Mouse (Mus musculus) embryonic facial prominence, embryonic 12.5 days (tissue): Measurements from ENCODE around the gene Npas3. TPM values are rescaled to one million over a fixed set of nuclear protein-coding genes. Genes with fewer than 3 reads are reported as not detected.

Experiments used
- ATAC-seq: fragments of 200-750 bp; cut with Nextera tagmentation; 2 replicates; pipeline ENCODE4 v1.8.0; 2017; ENCODE audit not compliant: insufficient number of reproducible peaks, insufficient read depth, low FRiP score, low TSS enrichment
- H3K27ac ChIP-seq: fragments of 300-500 bp; sonication (generic); 2 replicates; pipeline ENCODE4 v1.5.1; 2016; ENCODE audit warnings: mild to moderate bottlenecking
- H3K27me3 ChIP-seq: fragments of 300-500 bp; sonication (generic); 2 replicates; pipeline ENCODE4 v1.6.1; 2016; ENCODE audit warnings: mild to moderate bottlenecking, moderate library complexity
- H3K36me3 ChIP-seq: fragments of 300-500 bp; sonication (generic); 2 replicates; pipeline ENCODE4 v1.6.1; 2016; ENCODE audit warnings: mild to moderate bottlenecking
- H3K4me1 ChIP-seq: fragments of 300-500 bp; sonication (generic); 2 replicates; pipeline ENCODE4 v1.6.1; 2016
- H3K4me2 ChIP-seq: fragments of 300-500 bp; sonication (generic); replicated peaks from 2 replicates; pipeline ENCODE4 v1.6.1; 2016; ENCODE audit warnings: mild to moderate bottlenecking, moderate library complexity
- H3K4me3 ChIP-seq: fragments of 300-500 bp; sonication (generic); 2 replicates; pipeline ENCODE4 v1.5.1; 2016; ENCODE audit warnings: mild to moderate bottlenecking
- H3K9ac ChIP-seq: fragments of 300-500 bp; sonication (generic); 2 replicates; pipeline ENCODE4 v1.6.1; 2016; ENCODE audit warnings: mild to moderate bottlenecking, moderate library complexity
- H3K9me3 ChIP-seq: fragments of 300-500 bp; sonication (generic); 2 replicates; pipeline ENCODE4 v1.6.1; 2016; ENCODE audit warnings: mild to moderate bottlenecking, moderate library complexity
- WGBS: fragments of 180-500 bp; shearing (Covaris S2); methylation state at CpG from one replicate; pipeline ENCODE4 v1.1.7; 2016; 5-methylcytosine and 5-hydroxymethylcytosine counted together
- polyA plus RNA-seq: library from polyadenylated mRNA; unstranded; fragments of >200 nt; fragmentation: Nextera tagmentation; extraction: Ambion mirVana; gene quantifications from 2 replicates; pipeline ENCODE4 v1.2.1, GENCODE M21; 2016

Gene Npas3
- 5.2 and 6.4 TPM in 2 replicates for polyA plus RNA-seq

- Histone ChIP-seq H3K27me3 (peaks cover 41% of the 10 kb centered on the region), H3K27ac (peak within 1 kb of the TSS; percentile 31; the same call in 1 of the 2 replicates), H3K9ac (peak within 1 kb of the TSS; percentile 57), H3K4me3 (peak within 1 kb of the TSS; percentile 54), H3K4me2 (peak within 1 kb of the TSS; percentile 98), H3K4me1 (peaks cover 31% of the 10 kb centered on the region), H3K9me3 (no peaks in the 10 kb centered on the region), H3K36me3 (no peaks in the 10 kb centered on the region)
- under 1% methylated on average over 58 of the region's 62 CpGs for WGBS
- no peak; the same call in 1 of the 2 replicates for ATAC-seq
Observed at GRCm38 (mm10) chr12:53248101-53248727, at the start of gene Npas3. TSS of gene Npas3 (plus strand) at chr12:53248677.

- Histone ChIP-seq H3K9ac (no peak overlapping the region), H3K4me1 (no peaks in the 10 kb centered on the region), H3K27ac (no peak overlapping the region), H3K36me3 (no peaks in the 10 kb centered on the region), H3K4me3 (no peak overlapping the region), H3K27me3 (no peaks in the 10 kb centered on the region), H3K4me2 (no peak overlapping the region), H3K9me3 (no peaks in the 10 kb centered on the region)
- WGBS = 85% methylated on average over 15 of the region's 15 CpGs
- ATAC-seq = no peak
Observed at GRCm38 (mm10) chr12:53217141-53217540, 31.3 kb upstream of the Npas3 start.

GRCm38 (mm10) chr12:53222742-53223141 lies 25.7 kb upstream of the Npas3 start:
- Histone ChIP-seq H3K36me3 (no peaks in the 10 kb centered on the region), H3K4me1 (no peaks in the 10 kb centered on the region), H3K9me3 (no peaks in the 10 kb centered on the region), H3K4me2 (no peak overlapping the region), H3K9ac (no peak overlapping the region), H3K4me3 (no peak overlapping the region), H3K27ac (no peak overlapping the region), H3K27me3 (no peaks in the 10 kb centered on the region)
- no peak for ATAC-seq
- WGBS = 74% methylated on average over 4 of the region's 4 CpGs

- Histone ChIP-seq H3K9me3 (no peaks in the 10 kb centered on the region), H3K9ac (no peak overlapping the region), H3K4me1 (no peaks in the 10 kb centered on the region), H3K27ac (no peak overlapping the region), H3K27me3 (no peaks in the 10 kb centered on the region), H3K4me2 (no peak overlapping the region), H3K36me3 (no peaks in the 10 kb centered on the region), H3K4me3 (no peak overlapping the region)
- WGBS = 45% methylated on average over 4 of the region's 4 CpGs
- ATAC-seq = no peak
Observed at GRCm38 (mm10) chr12:53227356-53227755, 21.1 kb upstream of the Npas3 start.

GRCm38 (mm10) chr12:53229419-53229818 lies 19.1 kb upstream of the Npas3 start:
- WGBS = 77% methylated on average over 2 of the region's 2 CpGs
- ATAC-seq = no peak
- no peak overlapping the region for H3K4me2 ChIP-seq
- H3K4me3 ChIP-seq = no peak overlapping the region
- no peak overlapping the region for H3K27ac ChIP-seq
- no peaks in the 10 kb centered on the region for H3K4me1 ChIP-seq
- no peaks in the 10 kb centered on the region for H3K9me3 ChIP-seq
- H3K9ac ChIP-seq = no peak overlapping the region
- H3K36me3 ChIP-seq = no peaks in the 10 kb centered on the region
- no peaks in the 10 kb centered on the region for H3K27me3 ChIP-seq

GRCm38 (mm10) chr12:53246181-53246580 lies 2.3 kb upstream of the Npas3 start:
- Histone ChIP-seq H3K4me2 (peak overlapping the region; percentile 98), H3K27ac (no peak overlapping the region), H3K4me3 (peak overlapping the region; percentile 54), H3K4me1 (peaks cover 24% of the 10 kb centered on the region), H3K9ac (no peak overlapping the region), H3K36me3 (no peaks in the 10 kb centered on the region), H3K27me3 (peaks cover 38% of the 10 kb centered on the region), H3K9me3 (no peaks in the 10 kb centered on the region)
- no peak for ATAC-seq
- WGBS = 1% methylated on average over 12 of the region's 12 CpGs

- under 1% methylated on average over 28 of the region's 28 CpGs for whole genome bisulfite sequencing
- no peaks in the 10 kb centered on the region for H3K36me3 ChIP-seq
- peak; percentile 45; the same call in 1 of the 2 replicates for ATAC-seq
- H3K9ac ChIP-seq = peak overlapping the region; percentile 57; the same call in 1 of the 2 replicates
- peak overlapping the region; percentile 54 for H3K4me3 ChIP-seq
- no peak overlapping the region for H3K27ac ChIP-seq
- H3K4me2 ChIP-seq = peak overlapping the region; percentile 98
- peaks cover 31% of the 10 kb centered on the region for H3K4me1 ChIP-seq
- H3K9me3 ChIP-seq = no peaks in the 10 kb centered on the region
- H3K27me3 ChIP-seq = peaks cover 41% of the 10 kb centered on the region
Observed at GRCm38 (mm10) chr12:53246581-53247490, 1.6 kb upstream of the Npas3 start.

GRCm38 (mm10) chr12:53247491-53248035 lies 914 bp upstream of the Npas3 start:
- Histone ChIP-seq H3K27ac (no peak overlapping the region), H3K4me2 (peak overlapping the region; percentile 98), H3K4me1 (peaks cover 31% of the 10 kb centered on the region), H3K9me3 (no peaks in the 10 kb centered on the region), H3K36me3 (no peaks in the 10 kb centered on the region), H3K27me3 (peaks cover 41% of the 10 kb centered on the region), H3K4me3 (peak overlapping the region; percentile 54), H3K9ac (peak overlapping the region; percentile 57)
- 1% methylated on average over 25 of the region's 25 CpGs for WGBS
- ATAC-seq = no peak

GRCm38 (mm10) chr12:53248796-53249195 lies 319 bp downstream of the Npas3 start:
- Histone ChIP-seq H3K27ac (no peak overlapping the region), H3K27me3 (peaks cover 41% of the 10 kb centered on the region), H3K4me3 (peak overlapping the region; percentile 54), H3K4me2 (peak overlapping the region; percentile 98), H3K4me1 (peaks cover 31% of the 10 kb centered on the region), H3K36me3 (no peaks in the 10 kb centered on the region), H3K9ac (peak overlapping the region; percentile 57), H3K9me3 (no peaks in the 10 kb centered on the region)
- no peak for ATAC-seq
- 0% methylated on average over 15 of the region's 15 CpGs for WGBS

- no peak for ATAC-seq
- WGBS = under 1% methylated on average over 10 of the region's 11 CpGs
- H3K4me3 ChIP-seq = peak overlapping the region; percentile 65
- peaks cover 21% of the 10 kb centered on the region for H3K27me3 ChIP-seq
- H3K9ac ChIP-seq = peak overlapping the region; percentile 97
- peaks cover 24% of the 10 kb centered on the region for H3K4me1 ChIP-seq
- peak overlapping the region; percentile 75 for H3K4me2 ChIP-seq
- no peaks in the 10 kb centered on the region for H3K9me3 ChIP-seq
- H3K36me3 ChIP-seq = no peaks in the 10 kb centered on the region
- H3K27ac ChIP-seq = peak overlapping the region; percentile 60; the same call in 1 of the 2 replicates
Observed at GRCm38 (mm10) chr12:53251701-53252181, 3.3 kb downstream of the Npas3 start.

GRCm38 (mm10) chr12:53252213-53252571 lies 3.7 kb downstream of the Npas3 start:
- H3K27ac ChIP-seq = peak overlapping the region; percentile 95
- no peaks in the 10 kb centered on the region for H3K36me3 ChIP-seq
- 6% methylated on average over 3 of the region's 23 CpGs for WGBS
- no peaks in the 10 kb centered on the region for H3K9me3 ChIP-seq
- peak overlapping the region; percentile 97 for H3K9ac ChIP-seq
- ATAC-seq = peak; percentile 31
- peak overlapping the region; percentile 65 for H3K4me3 ChIP-seq
- peaks cover 17% of the 10 kb centered on the region for H3K27me3 ChIP-seq
- peaks cover 19% of the 10 kb centered on the region for H3K4me1 ChIP-seq
- peak overlapping the region; percentile 75 for H3K4me2 ChIP-seq
